Mouse (Mus musculus) C2C12 (cell line): ENCODE measurements around the gene Lgals3bp. TPM values are rescaled to one million over a fixed set of nuclear protein-coding genes. Genes with fewer than 3 reads are reported as not detected.

Source experiments
- H3K27me3 ChIP-seq: one replicate; pipeline ENCODE4 v1.6.1; 2011; ENCODE audit not compliant: control insufficient read depth, insufficient read depth, insufficient read length
- H3K36me3 ChIP-seq: one replicate; pipeline ENCODE4 v1.6.1; 2011; ENCODE audit not compliant: control insufficient read depth, insufficient read depth
- H3K4me3 ChIP-seq: one replicate; pipeline ENCODE4 v1.5.1; 2011; ENCODE audit warnings: mild to moderate bottlenecking, control low read depth; ENCODE audit not compliant: poor library complexity, insufficient read depth, severe bottlenecking
- H3K79me2 ChIP-seq: one replicate; pipeline ENCODE4 v1.6.1; 2011; ENCODE audit not compliant: control insufficient read depth, insufficient read depth
- H3K79me3 ChIP-seq: one replicate; pipeline ENCODE4 v1.6.1; 2011; ENCODE audit warnings: low read depth, control low read depth
- H3ac ChIP-seq: one replicate; pipeline ENCODE3; 2011; ENCODE audit warnings: low read depth; ENCODE audit not compliant: control insufficient read depth, insufficient read length
- CEBPB ChIP-seq: IDR thresholded peaks from one replicate; pipeline ENCODE4 v1.6.1; 2011; ENCODE audit warnings: low read depth, mild to moderate bottlenecking, control low read depth, moderate library complexity
- CTCF ChIP-seq: IDR thresholded peaks from one replicate; pipeline ENCODE4 v1.5.1; 2011; ENCODE audit not compliant: control insufficient read depth, insufficient read depth, insufficient read length
- FOSL1 ChIP-seq: IDR thresholded peaks from one replicate; pipeline ENCODE4 v1.8.0; 2011; ENCODE audit warnings: mild to moderate bottlenecking, low read length; ENCODE audit not compliant: poor library complexity, insufficient read depth, severe bottlenecking
- MAX ChIP-seq: IDR thresholded peaks from one replicate; pipeline ENCODE4 v1.6.1; 2011; ENCODE audit warnings: mild to moderate bottlenecking, control low read depth
- MYOD1 ChIP-seq: IDR thresholded peaks from one replicate; pipeline ENCODE4 v1.6.1; 2011; ENCODE audit warnings: low read depth; ENCODE audit not compliant: control insufficient read depth, insufficient read length
- MYOG ChIP-seq: IDR thresholded peaks from one replicate; pipeline ENCODE4 v1.6.1; 2011; ENCODE audit not compliant: control insufficient read depth, insufficient read length; ENCODE audit errors: extremely low read depth
- USF1 ChIP-seq: IDR thresholded peaks from one replicate; pipeline ENCODE4 v1.6.1; 2011; ENCODE audit warnings: low read depth, mild to moderate bottlenecking, control low read depth, moderate library complexity
- polyA plus RNA-seq: library from polyadenylated mRNA; unstranded; fragments of >200 nt; fragmentation: generic; extraction: Trizol; gene quantifications from one replicate; pipeline ENCODE4 v1.2.1, GENCODE M21; 2012; ENCODE audit warnings: missing spikeins

The Lgals3bp gene
- polyA plus RNA-seq, 1 experiment = 6.6 TPM

- peaks cover 13% of the 10 kb centered on the region for H3K79me2 ChIP-seq
- H3K79me3 ChIP-seq = no peaks in the 10 kb centered on the region
- H3K27me3 ChIP-seq = no peaks in the 10 kb centered on the region
- H3K4me3 ChIP-seq = no peak overlapping the region
- H3ac ChIP-seq = peak overlapping the region; percentile 51
- H3K36me3 ChIP-seq = no peaks in the 10 kb centered on the region
- TF ChIP-seq CEBPB (no peak), CTCF (no peak), USF1 (no peak), MAX (no peak), FOSL1 (no peak), MYOG (no peak), MYOD1 (no peak)
Observed at GRCm38 (mm10) chr11:118364021-118364420, 37.9 kb downstream of the Lgals3bp start.

GRCm38 (mm10) chr11:118362971-118363518 is 38.8 kb downstream of the Lgals3bp start:
- Histone ChIP-seq H3K36me3 (no peaks in the 10 kb centered on the region), H3K4me3 (no peak overlapping the region), H3K27me3 (no peaks in the 10 kb centered on the region), H3ac (peak overlapping the region; percentile 20), H3K79me2 (peaks cover 13% of the 10 kb centered on the region), H3K79me3 (no peaks in the 10 kb centered on the region)
- TF ChIP-seq MYOD1 = peak; percentile 43
- no peak for TF ChIP-seq MYOG
- TF ChIP-seq MAX = peak; percentile 27
- TF ChIP-seq USF1 = peak; percentile 61
- TF ChIP-seq CTCF = no peak
- peak; percentile 33 for TF ChIP-seq CEBPB

GRCm38 (mm10) chr11:118362501-118362900 is 39.4 kb downstream of the Lgals3bp start:
- TF ChIP-seq CEBPB (peak; percentile 37), MAX (no peak)
- H3K36me3 ChIP-seq = no peaks in the 10 kb centered on the region

GRCm38 (mm10) chr11:118360907-118361341 is 41.0 kb downstream of the Lgals3bp start:
- H3K79me2 ChIP-seq = peaks cover 13% of the 10 kb centered on the region
- no peaks in the 10 kb centered on the region for H3K27me3 ChIP-seq
- H3K79me3 ChIP-seq = no peaks in the 10 kb centered on the region
- no peak overlapping the region for H3ac ChIP-seq
- no peaks in the 10 kb centered on the region for H3K36me3 ChIP-seq
- TF ChIP-seq USF1 = no peak
- TF ChIP-seq MAX = peak; percentile 43
- H3K4me3 ChIP-seq = no peak overlapping the region

More at GRCm38 (mm10) chr11:118362501-118362900, 39.4 kb downstream of the Lgals3bp start:
- Histone ChIP-seq H3K27me3 (no peaks in the 10 kb centered on the region), H3ac (peak overlapping the region; percentile 38), H3K79me3 (no peaks in the 10 kb centered on the region), H3K4me3 (no peak overlapping the region), H3K79me2 (peaks cover 13% of the 10 kb centered on the region)

DNA sequence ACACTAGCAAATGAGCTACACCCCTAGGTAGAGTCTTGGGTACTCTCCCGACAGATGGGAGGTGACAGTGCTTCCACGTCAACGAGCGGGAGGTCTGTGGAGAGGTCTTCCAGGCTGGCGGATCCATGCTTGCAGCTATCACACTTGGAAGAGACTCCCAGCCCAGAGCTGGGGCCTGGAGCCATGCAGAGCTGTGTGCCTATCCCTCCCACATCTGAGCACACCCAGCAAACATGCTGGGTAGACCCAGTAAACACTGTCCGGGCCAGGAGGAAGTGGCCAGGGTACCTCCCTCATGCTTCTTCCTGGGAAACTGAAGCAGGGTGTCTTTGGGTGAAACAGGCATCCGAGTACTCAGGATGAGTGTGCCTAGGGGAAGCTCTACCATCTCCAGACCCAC is 41.4 kb downstream of the Lgals3bp start:
- Histone ChIP-seq H3K27me3 (no peaks in the 10 kb centered on the region), H3K36me3 (no peaks in the 10 kb centered on the region), H3K79me2 (peaks cover 14% of the 10 kb centered on the region), H3K79me3 (no peaks in the 10 kb centered on the region), H3K4me3 (no peak overlapping the region), H3ac (no peak overlapping the region)
- TF ChIP-seq USF1 (no peak), MYOG (no peak), CTCF (no peak), CEBPB (no peak), FOSL1 (no peak), MAX (no peak), MYOD1 (no peak)

GRCm38 (mm10) chr11:118355640-118356039 is 46.3 kb downstream of the Lgals3bp start, which contains the start of gene Timp2:
TSS of gene Timp2 (minus strand) at chr11:118355740.
- peaks cover 29% of the 10 kb centered on the region for H3K36me3 ChIP-seq
- peaks cover 49% of the 10 kb centered on the region for H3K79me2 ChIP-seq
- TF ChIP-seq USF1 (no peak), MYOG (no peak), FOSL1 (no peak), MAX (no peak), MYOD1 (no peak), CEBPB (no peak), CTCF (no peak)
- H3K27me3 ChIP-seq = no peaks in the 10 kb centered on the region
- peaks cover 43% of the 10 kb centered on the region for H3K79me3 ChIP-seq
- peak within 1 kb of the TSS; percentile 98 for H3K4me3 ChIP-seq
- peak within 1 kb of the TSS; percentile 88 for H3ac ChIP-seq
